Mouse (Mus musculus): ENCODE measurements around the gene Dhx29. TPM values are rescaled to one million over a fixed set of nuclear protein-coding genes. Genes with fewer than 3 reads are reported as not detected.
A peak's percentile ranks its signal among the peaks of the same experiment; 100 is the strongest.

Dhx29 gene
- polyA plus RNA-seq, 1 experiment from 2014 or later = 19.1 TPM

- H3K4me2 ChIP-seq (ENCODE audit: low read length) = peak overlapping the region; percentile 99
- peaks cover 72% of the 10 kb centered on the region for H3K27me3 ChIP-seq (ENCODE audit: insufficient read depth, low read length)
- DNase-seq (ENCODE audit: low spot score) = peak; percentile 25
- 0 out of 2 replicates have a peak overlapping the region, but pooled peaks have one; percentile 5 for H3K4me3 ChIP-seq (replicated peaks; ENCODE audit: low read depth, low read length)
- 1% methylated on average over 23 of the region's 23 CpGs for WGBS
- H3K27ac ChIP-seq = no peak overlapping the region
- ATAC-seq (replicated peaks; ENCODE audit: low FRiP score, low read depth) = no peak
- no peaks in the 10 kb centered on the region for H3K36me3 ChIP-seq (ENCODE audit: insufficient read depth, low read length)
- H3K9me3 ChIP-seq (replicated peaks; ENCODE audit: low read length) = no peaks in the 10 kb centered on the region
- no peak overlapping the region for H3K9ac ChIP-seq (ENCODE audit: low read depth, low read length)
- peaks cover 27% of the 10 kb centered on the region for H3K4me1 ChIP-seq (replicated peaks; ENCODE audit: insufficient read depth, low read length)
- no peak for TF ChIP-seq CTCF (IDR thresholded peaks at IDR 0.05; ENCODE audit: low read depth)
Measured at GRCm38 (mm10) chr13:112989541-112989940, 62.3 kb downstream of the Dhx29 start.

GRCm38 (mm10) chr13:112990346-112990745, 63.1 kb downstream of the Dhx29 start:
- Histone ChIP-seq H3K27ac (no peak overlapping the region), H3K9ac (ENCODE audit: low read depth, low read length) (no peak overlapping the region), H3K4me2 (ENCODE audit: low read length) (no peak overlapping the region), H3K27me3 (ENCODE audit: insufficient read depth, low read length) (peaks cover 79% of the 10 kb centered on the region), H3K36me3 (ENCODE audit: insufficient read depth, low read length) (no peaks in the 10 kb centered on the region), H3K9me3 (replicated peaks; ENCODE audit: low read length) (no peaks in the 10 kb centered on the region), H3K4me1 (replicated peaks; ENCODE audit: insufficient read depth, low read length) (peaks cover 27% of the 10 kb centered on the region), H3K4me3 (replicated peaks; ENCODE audit: low read depth, low read length) (no peak overlapping the region)
- ATAC-seq (replicated peaks; ENCODE audit: low FRiP score, low read depth) (no peak), DNase-seq (ENCODE audit: low spot score) (peak; percentile 42)
- no peak for TF ChIP-seq CTCF (IDR thresholded peaks at IDR 0.05; ENCODE audit: low read depth)
- WGBS = 9% methylated on average over 4 of the region's 4 CpGs

GRCm38 (mm10) chr13:112993531-112994152, 66.4 kb downstream of the Dhx29 start, which contains the start of gene Mcidas:
Mcidas (plus strand) TSS chr13:112993845.
- Histone ChIP-seq H3K9ac (ENCODE audit: low read depth, low read length) (no peak within 1 kb of the TSS), H3K27ac (no peak within 1 kb of the TSS), H3K4me2 (ENCODE audit: low read length) (peak within 1 kb of the TSS; percentile 56), H3K9me3 (replicated peaks; ENCODE audit: low read length) (no peaks in the 10 kb centered on the region), H3K27me3 (ENCODE audit: insufficient read depth, low read length) (peaks cover 81% of the 10 kb centered on the region), H3K36me3 (ENCODE audit: insufficient read depth, low read length) (no peaks in the 10 kb centered on the region), H3K4me1 (replicated peaks; ENCODE audit: insufficient read depth, low read length) (peaks cover 28% of the 10 kb centered on the region), H3K4me3 (replicated peaks; ENCODE audit: low read depth, low read length) (peak within 1 kb of the TSS; percentile 36)
- ATAC-seq (replicated peaks; ENCODE audit: low FRiP score, low read depth) (peak; percentile 50), DNase-seq (ENCODE audit: low spot score) (peak; percentile 9)
- TF ChIP-seq CTCF (IDR thresholded peaks at IDR 0.05; ENCODE audit: low read depth) = no peak
- under 1% methylated on average over 45 of the region's 63 CpGs for WGBS

- H3K4me1 ChIP-seq (replicated peaks; ENCODE audit: insufficient read depth, low read length) = peaks cover 27% of the 10 kb centered on the region
- TF ChIP-seq CTCF (IDR thresholded peaks at IDR 0.05; ENCODE audit: low read depth) = peak; percentile 73
- ATAC-seq (replicated peaks; ENCODE audit: low FRiP score, low read depth) (peak; percentile 37), DNase-seq (ENCODE audit: low spot score) (peak; percentile 74)
- H3K27me3 ChIP-seq (ENCODE audit: insufficient read depth, low read length) = peaks cover 80% of the 10 kb centered on the region
- under 1% methylated on average over 25 of the region's 25 CpGs for WGBS
- H3K36me3 ChIP-seq (ENCODE audit: insufficient read depth, low read length) = no peaks in the 10 kb centered on the region
- H3K4me3 ChIP-seq (replicated peaks; ENCODE audit: low read depth, low read length) = peak overlapping the region; percentile 36
- H3K27ac ChIP-seq = no peak overlapping the region
- H3K9ac ChIP-seq (ENCODE audit: low read depth, low read length) = no peak overlapping the region
- peak overlapping the region; percentile 56 for H3K4me2 ChIP-seq (ENCODE audit: low read length)
- H3K9me3 ChIP-seq (replicated peaks; ENCODE audit: low read length) = no peaks in the 10 kb centered on the region
Measured at GRCm38 (mm10) chr13:112994191-112994590, 66.9 kb downstream of the Dhx29 start.

- DNase-seq (ENCODE audit: low spot score) (no peak), ATAC-seq (replicated peaks; ENCODE audit: low FRiP score, low read depth) (no peak)
- Histone ChIP-seq H3K4me3 (replicated peaks; ENCODE audit: low read depth, low read length) (no peak overlapping the region), H3K36me3 (ENCODE audit: insufficient read depth, low read length) (no peaks in the 10 kb centered on the region), H3K4me2 (ENCODE audit: low read length) (no peak overlapping the region), H3K9me3 (replicated peaks; ENCODE audit: low read length) (no peaks in the 10 kb centered on the region), H3K27me3 (ENCODE audit: insufficient read depth, low read length) (peaks cover 71% of the 10 kb centered on the region), H3K4me1 (replicated peaks; ENCODE audit: insufficient read depth, low read length) (peaks cover 18% of the 10 kb centered on the region; the same call in 1 of the 2 replicates), H3K27ac (no peak overlapping the region), H3K9ac (ENCODE audit: low read depth, low read length) (no peak overlapping the region)
- no peak for TF ChIP-seq CTCF (IDR thresholded peaks at IDR 0.05; ENCODE audit: low read depth)
- WGBS = 34% methylated on average over 4 of the region's 4 CpGs
Measured at GRCm38 (mm10) chr13:112996407-112996806, 69.2 kb downstream of the Dhx29 start.

- TF ChIP-seq CTCF (IDR thresholded peaks at IDR 0.05; ENCODE audit: low read depth) = no peak
- H3K9me3 ChIP-seq (replicated peaks; ENCODE audit: low read length) = no peaks in the 10 kb centered on the region
- 75% methylated on average over 6 of the region's 6 CpGs for WGBS
- peaks cover 18% of the 10 kb centered on the region; the same call in 1 of the 2 replicates for H3K4me1 ChIP-seq (replicated peaks; ENCODE audit: insufficient read depth, low read length)
- H3K9ac ChIP-seq (ENCODE audit: low read depth, low read length) = no peak overlapping the region
- ATAC-seq (replicated peaks; ENCODE audit: low FRiP score, low read depth) (no peak), DNase-seq (ENCODE audit: low spot score) (no peak)
- no peak overlapping the region for H3K27ac ChIP-seq
- peaks cover 66% of the 10 kb centered on the region for H3K27me3 ChIP-seq (ENCODE audit: insufficient read depth, low read length)
- no peak overlapping the region for H3K4me2 ChIP-seq (ENCODE audit: low read length)
- no peaks in the 10 kb centered on the region for H3K36me3 ChIP-seq (ENCODE audit: insufficient read depth, low read length)
- no peak overlapping the region for H3K4me3 ChIP-seq (replicated peaks; ENCODE audit: low read depth, low read length)
Measured at GRCm38 (mm10) chr13:112997369-112997768, 70.1 kb downstream of the Dhx29 start.
